Mouse (Mus musculus) lung, embryonic 15.5 days (tissue): ENCODE results near the gene Cib3. TPM values are rescaled to one million over a fixed set of nuclear protein-coding genes. Genes with fewer than 3 reads are reported as not detected.
A peak's percentile ranks its signal among the peaks of the same experiment; 100 is the strongest.

Experiments
- ATAC-seq: fragments of 200-750 bp; cut with Nextera tagmentation; 2 replicates; pipeline ENCODE4 v1.8.0; 2017; ENCODE audit warnings: moderate number of reproducible peaks, borderline replicate concordance; ENCODE audit not compliant: low FRiP score, low TSS enrichment; ENCODE audit errors: extremely low read depth
- H3K27ac ChIP-seq: fragments of 300-500 bp; sonication (generic); 2 replicates; pipeline ENCODE4 v1.5.1; 2015; ENCODE audit warnings: moderate library complexity, mild to moderate bottlenecking, inconsistent platforms
- H3K27me3 ChIP-seq: fragments of 300-500 bp; sonication (generic); 2 replicates; pipeline ENCODE4 v1.6.1; 2015; ENCODE audit warnings: inconsistent platforms
- H3K36me3 ChIP-seq: fragments of 300-500 bp; sonication (generic); 2 replicates; pipeline ENCODE4 v1.6.1; 2015; ENCODE audit warnings: inconsistent platforms
- H3K4me1 ChIP-seq: fragments of 300-500 bp; sonication (generic); 2 replicates; pipeline ENCODE4 v1.6.1; 2015; ENCODE audit warnings: inconsistent platforms
- H3K4me2 ChIP-seq: fragments of 300-500 bp; sonication (generic); 2 replicates; pipeline ENCODE4 v1.6.1; 2015; ENCODE audit warnings: inconsistent platforms, mild to moderate bottlenecking, moderate library complexity
- H3K4me3 ChIP-seq: fragments of 300-500 bp; sonication (generic); 2 replicates; pipeline ENCODE4 v1.5.1; 2015; ENCODE audit warnings: mild to moderate bottlenecking, inconsistent platforms
- H3K9ac ChIP-seq: fragments of 300-500 bp; sonication (generic); 2 replicates; pipeline ENCODE4 v1.6.1; 2015; ENCODE audit warnings: inconsistent platforms
- H3K9me3 ChIP-seq: fragments of 300-500 bp; sonication (generic); 2 replicates; pipeline ENCODE4 v1.6.1; 2016; ENCODE audit warnings: inconsistent platforms
- WGBS: fragments of 180-500 bp; shearing (Covaris S2); methylation state at CpG from one replicate; pipeline ENCODE4 v1.1.7; 2015; 5-methylcytosine and 5-hydroxymethylcytosine counted together
- polyA plus RNA-seq: library from polyadenylated mRNA; unstranded; fragments of >200 nt; fragmentation: Nextera tagmentation; extraction: Ambion mirVana; gene quantifications from 2 replicates; pipeline ENCODE4 v1.2.1, GENCODE M21; 2015

Cib3 gene
- polyA plus RNA-seq, 1 experiment from 2014 or later: 0.20 TPM

DNA sequence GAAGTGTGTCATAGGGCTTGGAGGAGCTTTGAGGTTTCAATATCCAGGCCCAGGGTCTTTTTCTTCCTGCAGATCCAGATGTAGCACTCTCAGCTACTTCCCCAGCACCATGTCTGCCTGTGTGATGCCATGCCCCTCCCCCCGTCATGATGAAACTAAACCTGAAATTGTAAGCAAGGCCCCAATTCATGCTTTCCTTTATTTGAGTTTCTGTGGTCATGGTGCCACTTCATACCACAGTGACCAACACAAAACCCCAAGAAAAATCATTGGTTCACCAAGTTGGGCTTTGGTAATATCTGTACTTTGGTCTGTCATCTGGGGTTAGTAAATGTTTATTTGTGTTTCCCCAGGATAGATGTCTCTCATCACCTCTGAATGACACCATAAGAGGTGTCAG, 4.1 kb downstream of the Cib3 start:
- no peak overlapping the region for H3K4me2 ChIP-seq
- H3K27me3 ChIP-seq: no peaks in the 10 kb centered on the region
- H3K4me1 ChIP-seq: no peaks in the 10 kb centered on the region
- no peak for ATAC-seq
- 65% methylated on average over 1 of the region's 1 CpGs for WGBS
- H3K27ac ChIP-seq: no peak overlapping the region
- no peaks in the 10 kb centered on the region; the same call in 1 of the 2 replicates for H3K9me3 ChIP-seq
- no peak overlapping the region for H3K4me3 ChIP-seq
- H3K9ac ChIP-seq: no peak overlapping the region
- no peaks in the 10 kb centered on the region for H3K36me3 ChIP-seq

DNA sequence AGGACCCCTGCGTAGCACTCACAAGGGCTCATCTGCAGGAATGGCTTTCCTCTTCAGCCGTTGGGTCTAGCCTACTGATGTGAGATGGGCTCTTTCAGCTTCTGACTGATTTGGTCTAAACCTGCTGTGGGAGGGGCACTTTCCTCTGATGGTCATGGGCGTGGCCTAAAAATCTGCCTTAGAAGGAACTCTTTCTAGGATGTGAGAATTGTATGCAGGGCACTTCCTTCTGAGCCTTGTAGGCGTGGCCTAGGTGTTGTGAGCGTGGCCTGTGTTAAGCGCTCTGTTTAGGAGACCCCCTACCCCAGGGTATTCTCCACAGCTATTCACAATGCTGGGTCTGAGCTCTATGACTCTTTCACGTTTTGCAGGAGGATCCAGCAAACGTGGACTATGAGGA, 14.6 kb downstream of the Cib3 start:
- no peak overlapping the region for H3K4me3 ChIP-seq
- H3K27ac ChIP-seq: no peak overlapping the region
- H3K27me3 ChIP-seq: no peaks in the 10 kb centered on the region
- no peaks in the 10 kb centered on the region for H3K36me3 ChIP-seq
- ATAC-seq: no peak
- H3K4me1 ChIP-seq: no peaks in the 10 kb centered on the region
- no peak overlapping the region for H3K9ac ChIP-seq
- H3K9me3 ChIP-seq: 0 out of 2 replicates have a peak, but pooled peaks cover 3% of the 10 kb centered on the region
- no peak overlapping the region for H3K4me2 ChIP-seq
- 54% methylated on average over 8 of the region's 8 CpGs for WGBS

DNA sequence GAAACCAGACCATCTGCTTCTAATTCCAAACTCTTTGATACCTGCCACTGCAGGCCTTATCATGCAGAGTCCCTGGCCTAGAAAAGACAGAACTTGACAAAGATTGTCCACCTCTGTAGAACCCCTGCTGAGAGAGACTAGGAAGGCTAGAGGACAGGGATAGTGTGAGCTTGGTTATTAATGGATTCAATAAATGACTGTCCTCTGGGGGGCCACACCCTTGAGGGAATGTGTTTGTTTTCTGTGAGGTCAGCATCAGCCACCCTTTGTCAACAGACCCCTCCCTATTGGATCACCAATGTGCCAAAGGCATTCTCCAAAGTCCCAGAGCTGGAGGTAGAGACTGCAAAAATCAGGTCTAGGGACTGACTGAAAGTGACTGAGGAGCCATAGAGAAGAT, 20.6 kb downstream of the Cib3 start:
- no peaks in the 10 kb centered on the region for H3K36me3 ChIP-seq
- H3K4me3 ChIP-seq: no peak overlapping the region
- H3K27ac ChIP-seq: no peak overlapping the region
- H3K9ac ChIP-seq: no peak overlapping the region
- no peaks in the 10 kb centered on the region for H3K27me3 ChIP-seq
- H3K4me2 ChIP-seq: no peak overlapping the region
- no peak for ATAC-seq
- H3K4me1 ChIP-seq: peaks cover 16% of the 10 kb centered on the region
- no peaks in the 10 kb centered on the region for H3K9me3 ChIP-seq

DNA sequence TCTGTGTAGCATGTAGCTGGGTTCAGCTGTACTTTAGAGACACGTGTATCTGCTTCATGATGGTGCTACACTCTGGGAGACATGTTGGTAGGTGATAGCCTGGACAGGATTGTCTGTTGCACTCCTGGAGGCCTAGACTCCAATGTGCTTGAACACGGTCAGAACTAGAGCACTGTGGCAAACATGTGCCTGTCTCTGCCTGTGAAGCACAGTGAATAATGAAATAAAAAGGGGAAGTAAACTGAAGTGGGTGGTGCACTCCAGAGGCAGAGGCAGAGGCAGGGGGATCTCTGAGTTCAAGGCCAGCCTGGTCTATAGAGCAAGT, 22.5 kb downstream of the Cib3 start:
- Histone ChIP-seq H3K9ac (no peak overlapping the region), H3K27ac (peak overlapping the region; percentile 82), H3K4me2 (no peak overlapping the region), H3K9me3 (no peaks in the 10 kb centered on the region), H3K27me3 (no peaks in the 10 kb centered on the region), H3K4me1 (peaks cover 16% of the 10 kb centered on the region), H3K4me3 (no peak overlapping the region), H3K36me3 (no peaks in the 10 kb centered on the region)
- 54% methylated on average over 2 of the region's 2 CpGs for WGBS
- ATAC-seq: 0 out of 2 replicates have a peak, but pooled peaks have one; percentile 3

DNA sequence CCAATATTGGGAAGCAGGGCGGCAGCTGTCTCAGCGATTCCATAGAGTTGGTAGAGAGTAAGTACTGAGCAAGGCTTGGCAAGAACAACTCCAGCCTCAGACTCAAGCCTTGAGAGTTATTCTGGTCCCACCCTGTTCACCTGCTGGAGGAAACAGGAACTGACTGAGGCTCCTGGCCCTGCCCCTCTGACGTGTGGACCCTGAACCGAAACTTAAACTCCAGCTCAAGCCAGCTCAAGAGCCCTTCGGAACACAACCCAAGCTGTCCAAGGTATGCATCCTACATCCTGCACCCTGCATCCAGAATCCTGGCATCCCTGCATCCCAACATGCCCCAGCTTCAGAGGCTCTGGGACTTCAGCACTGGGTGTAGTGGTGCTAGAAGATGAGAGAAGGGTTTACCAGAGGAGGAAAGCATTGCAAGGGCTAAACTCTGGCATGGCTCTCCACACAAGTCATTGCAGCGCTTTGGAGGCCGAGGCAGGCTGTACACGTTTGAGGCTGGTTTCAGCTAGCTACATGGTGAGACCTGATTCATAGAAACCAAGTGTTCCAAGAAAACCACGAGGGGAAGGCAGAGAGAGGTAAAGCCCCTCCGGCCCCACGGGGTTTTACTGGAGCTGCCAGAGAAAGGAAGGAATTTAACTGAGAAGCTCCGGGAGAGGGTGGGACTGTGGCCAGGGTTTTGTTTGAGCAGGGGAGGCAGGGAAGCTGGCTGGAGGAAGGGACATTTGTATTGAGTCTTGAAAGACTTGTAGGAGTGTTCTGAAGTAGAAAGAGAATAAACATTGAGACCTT, 23.0 kb downstream of the Cib3 start, which contains the start of gene Hsh2d:
Hsh2d (plus strand) TSS at position 222 of the 798 bp plus-strand sequence.
- peak within 1 kb of the TSS; percentile 34 for H3K4me2 ChIP-seq
- H3K36me3 ChIP-seq: no peaks in the 10 kb centered on the region
- peak within 1 kb of the TSS; percentile 82 for H3K27ac ChIP-seq
- H3K9me3 ChIP-seq: no peaks in the 10 kb centered on the region
- H3K27me3 ChIP-seq: no peaks in the 10 kb centered on the region
- peak; percentile 71 for ATAC-seq
- H3K4me1 ChIP-seq: peaks cover 16% of the 10 kb centered on the region
- 48% methylated on average over 12 of the region's 12 CpGs for WGBS
- peak within 1 kb of the TSS; percentile 15; the same call in 1 of the 2 replicates for H3K4me3 ChIP-seq
- 0 out of 2 replicates have a peak within 1 kb of the TSS, but pooled peaks have one; percentile 1 for H3K9ac ChIP-seq

DNA sequence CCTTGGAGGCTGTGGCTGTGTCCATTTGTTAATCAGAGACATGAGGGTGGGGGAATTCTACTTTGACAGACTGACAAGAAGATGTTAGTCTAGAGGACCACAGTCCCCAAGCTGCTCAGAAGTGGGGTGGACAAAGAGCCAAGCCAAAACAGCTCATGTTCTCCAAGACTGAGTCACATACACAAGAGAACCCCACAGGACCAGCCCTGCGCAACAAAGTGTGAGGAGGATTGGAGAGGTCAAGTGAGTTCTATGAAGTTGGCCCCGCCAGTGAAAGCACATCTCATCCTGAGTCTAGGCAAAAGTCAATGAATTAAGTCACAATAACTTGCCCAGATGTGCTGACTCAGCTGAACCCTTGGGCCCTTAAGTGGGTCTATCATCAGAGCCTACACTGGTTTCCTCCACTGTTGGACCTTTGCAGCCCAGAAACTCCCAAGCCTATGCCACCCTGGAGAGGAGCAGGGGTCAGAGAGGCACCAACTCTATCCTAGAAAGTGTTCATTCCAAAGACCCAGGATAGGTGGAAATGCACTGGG, 24.8 kb downstream of the Cib3 start:
- no peak overlapping the region for H3K9ac ChIP-seq
- H3K27me3 ChIP-seq: no peaks in the 10 kb centered on the region
- no peak overlapping the region for H3K4me2 ChIP-seq
- H3K27ac ChIP-seq: no peak overlapping the region
- WGBS: 72% methylated on average over 2 of the region's 2 CpGs
- H3K4me1 ChIP-seq: peaks cover 16% of the 10 kb centered on the region
- H3K9me3 ChIP-seq: no peaks in the 10 kb centered on the region
- no peak for ATAC-seq
- H3K36me3 ChIP-seq: no peaks in the 10 kb centered on the region
- H3K4me3 ChIP-seq: no peak overlapping the region

DNA sequence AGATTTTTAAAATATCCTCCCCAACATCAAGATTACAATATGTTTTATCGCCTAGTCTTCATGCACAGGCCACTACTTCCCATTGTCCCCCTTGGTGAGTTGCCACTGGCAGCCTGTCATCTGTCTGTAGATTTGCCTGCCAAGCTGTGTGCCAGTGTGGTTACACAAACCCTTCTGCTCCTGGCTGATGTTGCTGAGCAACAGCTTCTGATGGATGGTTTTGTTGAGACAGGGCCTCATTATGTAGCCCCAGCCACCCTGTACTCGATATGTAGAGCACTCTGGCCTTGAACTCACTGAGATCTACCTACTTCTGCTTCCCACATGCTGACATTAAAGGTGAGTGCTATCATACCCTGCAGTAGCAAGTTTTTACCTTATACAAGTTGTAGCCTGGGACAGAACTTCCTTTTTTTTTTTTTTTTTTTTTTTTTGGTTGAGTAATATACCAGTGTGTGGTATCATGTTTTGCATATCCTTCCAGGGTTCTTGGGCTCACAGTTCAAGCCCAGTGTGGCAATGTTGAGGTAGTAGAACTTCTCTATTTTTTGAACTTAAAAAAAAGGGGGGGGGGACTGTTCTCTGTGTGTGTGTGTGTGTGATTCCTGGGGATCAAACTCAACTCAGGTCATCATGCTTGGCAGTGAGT, 29.0 kb downstream of the Cib3 start:
- H3K27me3 ChIP-seq: no peaks in the 10 kb centered on the region
- peaks cover 24% of the 10 kb centered on the region for H3K36me3 ChIP-seq
- no peak overlapping the region for H3K9ac ChIP-seq
- H3K4me1 ChIP-seq: no peaks in the 10 kb centered on the region
- no peaks in the 10 kb centered on the region for H3K9me3 ChIP-seq
- WGBS: 67% methylated on average over 2 of the region's 2 CpGs
- no peak for ATAC-seq
- H3K4me3 ChIP-seq: no peak overlapping the region
- no peak overlapping the region for H3K4me2 ChIP-seq
- no peak overlapping the region for H3K27ac ChIP-seq

DNA sequence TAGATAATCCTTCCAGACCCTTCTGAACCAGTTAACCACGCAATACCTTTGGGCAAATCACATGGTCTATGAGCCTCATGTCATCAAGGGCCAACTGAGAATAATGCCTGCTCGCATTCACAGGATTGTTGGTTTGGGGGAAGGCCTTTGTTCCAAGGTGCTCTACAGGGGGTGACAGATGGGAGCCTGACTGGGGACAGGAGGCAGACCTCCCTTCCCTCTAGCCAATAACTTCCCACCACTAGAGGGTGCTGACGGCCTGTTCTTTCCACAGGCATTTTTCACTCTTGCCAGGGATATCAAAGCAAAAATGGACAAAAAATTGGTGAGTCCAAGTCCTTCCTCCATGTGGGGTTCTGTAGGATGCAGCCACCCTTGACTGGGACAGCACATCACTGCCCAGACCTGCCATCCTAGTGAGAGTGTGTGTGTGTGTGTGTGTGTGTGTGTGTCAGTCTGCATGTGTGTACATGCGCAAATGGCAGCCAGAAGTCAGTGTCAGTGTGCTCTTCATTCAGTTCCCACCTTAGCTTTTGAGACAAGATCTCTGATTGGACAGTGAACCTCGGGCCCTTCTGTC, 35.2 kb downstream of the Cib3 start:
- peaks cover 79% of the 10 kb centered on the region for H3K36me3 ChIP-seq
- no peaks in the 10 kb centered on the region for H3K9me3 ChIP-seq
- no peak for ATAC-seq
- H3K27ac ChIP-seq: no peak overlapping the region
- no peaks in the 10 kb centered on the region for H3K4me1 ChIP-seq
- no peak overlapping the region for H3K9ac ChIP-seq
- H3K27me3 ChIP-seq: no peaks in the 10 kb centered on the region
- 63% methylated on average over 5 of the region's 5 CpGs for WGBS
- no peak overlapping the region for H3K4me2 ChIP-seq
- H3K4me3 ChIP-seq: no peak overlapping the region

DNA sequence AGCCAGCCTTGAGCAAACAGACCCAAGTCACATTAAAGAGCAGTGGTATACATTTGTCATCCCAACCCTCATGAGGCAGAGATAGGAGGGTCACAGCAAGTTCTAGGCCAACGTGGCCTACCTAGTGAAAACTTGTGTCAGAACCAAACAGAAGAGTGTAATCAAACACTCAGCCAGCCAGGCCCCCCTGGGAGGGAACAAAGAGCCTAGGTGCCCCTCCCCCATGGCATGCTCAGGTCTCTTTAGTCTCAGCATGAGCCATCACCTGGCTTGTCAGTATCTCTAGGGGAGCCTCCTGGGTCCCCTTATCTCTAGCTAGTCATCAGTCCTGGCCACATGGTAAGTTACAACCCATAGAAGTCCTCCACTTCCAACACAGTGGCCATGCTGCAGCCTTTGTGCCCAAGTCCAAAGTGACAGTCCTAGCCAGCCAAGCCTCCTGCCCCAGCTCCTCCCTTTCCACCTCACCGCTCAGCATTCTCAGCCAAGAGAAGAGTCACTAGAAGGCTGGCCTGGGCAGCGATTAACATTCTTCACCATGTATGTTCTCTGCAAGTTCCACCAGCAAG, 42.9 kb downstream of the Cib3 start:
- H3K27me3 ChIP-seq: no peaks in the 10 kb centered on the region
- ATAC-seq: no peak

DNA sequence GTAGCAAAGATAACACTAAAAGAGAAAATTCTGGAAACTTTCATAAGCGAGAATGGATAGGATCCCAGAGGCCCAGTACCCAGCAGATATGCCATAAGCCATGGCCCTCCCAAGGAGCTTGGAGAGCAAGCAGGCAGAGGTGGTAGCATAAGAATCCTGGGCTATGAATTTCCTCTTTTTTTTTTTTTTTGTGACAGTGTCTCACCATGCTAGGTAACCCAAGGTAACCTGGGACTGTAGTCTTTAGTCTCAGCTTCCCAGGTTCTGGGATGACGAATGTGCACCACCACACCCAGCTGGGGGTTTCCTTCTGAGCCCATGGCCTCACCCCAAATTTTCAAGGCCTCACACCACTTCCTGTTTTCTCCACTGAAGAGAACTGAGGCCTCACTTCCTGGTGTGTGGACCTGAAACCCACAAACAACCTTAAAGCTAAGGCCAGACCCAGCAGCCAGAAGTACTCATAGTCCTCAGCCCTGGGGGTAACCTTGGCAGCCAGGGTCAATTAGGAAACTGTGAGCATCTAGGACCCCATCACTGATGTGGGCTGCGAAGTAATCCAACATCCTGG, 43.5 kb downstream of the Cib3 start:
- H3K4me3 ChIP-seq: no peak overlapping the region
- no peak for ATAC-seq
- H3K9me3 ChIP-seq: no peaks in the 10 kb centered on the region

More for the DNA sequence above, 42.9 kb downstream of the Cib3 start:
- no peaks in the 10 kb centered on the region for H3K4me1 ChIP-seq
- H3K4me2 ChIP-seq: no peak overlapping the region
- H3K27ac ChIP-seq: no peak overlapping the region
- H3K4me3 ChIP-seq: no peak overlapping the region
- no peak overlapping the region for H3K9ac ChIP-seq
- H3K9me3 ChIP-seq: no peaks in the 10 kb centered on the region
- peaks cover 71% of the 10 kb centered on the region for H3K36me3 ChIP-seq
- 60% methylated on average over 3 of the region's 3 CpGs for WGBS

DNA sequence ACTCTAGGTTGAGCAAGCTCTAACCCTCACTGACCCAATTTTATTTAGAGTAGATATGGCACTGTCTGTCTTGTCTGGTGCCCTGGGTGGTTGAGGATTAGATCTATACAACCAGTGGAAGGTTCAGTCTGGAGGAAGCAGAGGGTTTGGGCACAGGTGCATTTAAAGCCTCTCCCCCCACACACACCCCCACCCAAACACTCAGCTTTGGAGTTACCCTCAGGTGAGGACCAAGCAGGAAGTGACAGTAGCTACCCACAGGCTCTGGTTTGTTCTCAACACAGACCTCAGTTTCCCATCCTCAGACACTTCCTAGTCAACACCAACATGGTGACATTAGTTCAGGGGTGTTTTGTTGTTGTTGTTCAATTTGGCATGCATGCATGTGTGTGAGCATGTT, 49.8 kb downstream of the Cib3 start:
- 0 out of 2 replicates have a peak overlapping the region, but pooled peaks have one; percentile 62 for H3K4me2 ChIP-seq
- no peak overlapping the region for H3K27ac ChIP-seq
- no peak overlapping the region for H3K4me3 ChIP-seq
- H3K36me3 ChIP-seq: peaks cover 7% of the 10 kb centered on the region
- H3K27me3 ChIP-seq: no peaks in the 10 kb centered on the region
- ATAC-seq: no peak
- no peak overlapping the region for H3K9ac ChIP-seq
- no peaks in the 10 kb centered on the region for H3K9me3 ChIP-seq
- peaks cover 24% of the 10 kb centered on the region for H3K4me1 ChIP-seq

More for the DNA sequence above, 43.5 kb downstream of the Cib3 start:
- H3K27ac ChIP-seq: no peak overlapping the region
- peaks cover 68% of the 10 kb centered on the region for H3K36me3 ChIP-seq
- H3K27me3 ChIP-seq: no peaks in the 10 kb centered on the region
- no peaks in the 10 kb centered on the region for H3K4me1 ChIP-seq
- WGBS: 83% methylated on average over 3 of the region's 3 CpGs
- H3K9ac ChIP-seq: no peak overlapping the region
- H3K4me2 ChIP-seq: no peak overlapping the region
